Mouse (Mus musculus) naive thymus-derived CD4-positive, alpha-beta T cell, adult 5 months (primary cell): ENCODE measurements around the gene Rpl22l1. TPM values are rescaled to one million over a fixed set of nuclear protein-coding genes. Genes with fewer than 3 reads are reported as not detected.

Source experiments
- polyA plus RNA-seq: library from polyadenylated mRNA; unstranded; fragments of 100-300 nt; shearing (Covaris generic); gene quantifications from one replicate; pipeline ENCODE4 v1.2.1, GENCODE M21; 2017

Gene Rpl22l1
- polyA plus RNA-seq: 374 TPM

DNA sequence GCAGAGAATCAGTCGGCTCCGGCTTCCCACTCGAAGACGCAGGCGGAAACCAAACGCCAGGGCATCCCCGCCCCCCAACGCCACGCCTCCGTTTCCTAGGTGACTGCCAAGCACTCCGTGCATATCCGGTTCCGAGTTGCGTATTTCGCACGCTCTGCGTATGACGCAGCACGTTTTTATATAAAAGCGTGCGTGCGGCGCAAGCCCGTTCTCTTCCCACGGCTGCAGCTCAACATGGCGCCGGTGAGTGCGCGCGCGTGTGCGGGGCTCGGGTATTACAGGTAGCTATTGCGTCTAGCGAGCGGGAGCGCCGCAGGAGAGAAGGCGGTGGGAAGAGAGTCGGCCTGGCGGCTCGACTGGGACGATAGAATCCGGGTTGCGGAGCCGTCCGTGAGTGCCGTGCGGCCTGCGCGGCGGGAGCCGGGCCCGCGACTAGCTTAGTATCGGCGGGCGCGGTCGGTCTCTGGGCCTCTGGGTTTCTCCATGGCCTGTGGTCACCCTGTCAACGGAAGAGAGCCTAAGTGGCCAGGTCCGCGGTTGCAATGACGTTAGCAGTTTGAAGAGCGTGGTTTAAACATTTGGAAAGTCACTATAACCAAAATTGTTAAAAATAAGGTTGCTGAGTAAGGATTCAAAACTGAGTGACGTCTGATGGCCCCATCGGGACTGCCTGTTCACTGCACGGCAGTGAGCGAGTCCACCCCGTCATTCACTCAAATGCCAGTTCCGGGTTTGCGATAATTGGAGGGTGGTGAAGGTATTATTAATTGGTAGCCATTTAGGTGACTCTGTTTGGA lies at the start of gene Rpl22l1:
Gene Rpl22l1, plus strand, starts transcription at position 136 of the 797 bp plus-strand sequence.

DNA sequence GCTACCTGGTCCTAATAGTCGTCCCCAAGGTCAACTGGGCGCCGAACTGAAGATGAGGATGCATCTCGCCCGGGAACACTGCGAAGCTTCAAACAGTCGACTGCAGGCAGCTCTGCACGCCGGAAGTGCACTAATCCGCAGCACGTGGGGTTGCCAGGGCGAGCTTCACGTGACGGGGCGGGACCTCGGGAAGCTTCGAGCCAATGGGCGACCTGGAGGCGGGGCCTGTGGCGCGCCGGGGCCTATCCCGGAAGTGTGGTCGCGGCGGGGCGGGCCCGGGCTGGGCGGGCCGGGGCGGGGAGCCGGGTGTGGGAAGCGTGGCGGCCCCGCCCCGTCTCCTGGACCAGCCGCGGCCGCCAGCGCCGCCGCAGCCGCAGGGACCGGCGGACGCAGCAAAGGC lies 24.2 kb upstream of the Rpl22l1 start, which contains the start of gene Eif5a2:
Gene Eif5a2, plus strand, starts transcription at position 283 of the 400 bp plus-strand sequence.

Other genes starting within 250 kb of the Rpl22l1 start
- not detected for gene Slc2a2, start 107.5 kb upstream of the Rpl22l1 start, polyA plus RNA-seq
- gene Eif5a2, start 24.2 kb upstream of the Rpl22l1 start, polyA plus RNA-seq: 4.7 TPM
- not detected for gene Gm1527, start 87.2 kb downstream of the Rpl22l1 start, polyA plus RNA-seq